Mouse (Mus musculus) G1E (cell line): ENCODE results near the gene Abl1. TPM values are rescaled to one million over a fixed set of nuclear protein-coding genes. Genes with fewer than 3 reads are reported as not detected.
A peak's percentile ranks its signal among the peaks of the same experiment; 100 is the strongest.

ENCODE experiments used
- ATAC-seq: 2 replicates; pipeline ENCODE4 v1.8.0; 2016; ENCODE audit warnings: mild to moderate bottlenecking; ENCODE audit not compliant: insufficient number of reproducible peaks, poor library complexity, low FRiP score, severe bottlenecking; ENCODE audit errors: extremely low read depth
- DNase-seq: peaks from one replicate; pipeline ENCODE4 v3.0.0; 2012; ENCODE audit warnings: low spot score
- H3K27me3 ChIP-seq: 2 replicates; pipeline ENCODE4 v1.6.1; 2012; ENCODE audit warnings: mild to moderate bottlenecking, low read length, inconsistent platforms; ENCODE audit not compliant: insufficient read depth
- H3K36me3 ChIP-seq: replicated peaks from 2 replicates; pipeline ENCODE3; 2012; ENCODE audit warnings: mild to moderate bottlenecking, inconsistent platforms
- H3K4me1 ChIP-seq: 2 replicates; pipeline ENCODE4 v1.6.1; 2012; ENCODE audit warnings: low read depth, low read length, inconsistent platforms, mixed read lengths; ENCODE audit not compliant: insufficient read depth
- H3K4me3 ChIP-seq: 2 replicates; pipeline ENCODE4 v1.5.1; 2012; ENCODE audit warnings: low read depth, mild to moderate bottlenecking, inconsistent platforms, low read length, moderate library complexity, mixed read lengths
- H3K9me3 ChIP-seq: replicated peaks from 2 replicates; pipeline ENCODE4 v1.6.1; 2012; ENCODE audit warnings: inconsistent platforms
- CTCF ChIP-seq: IDR thresholded peaks from 2 replicates; pipeline ENCODE4 v1.5.1; 2012; ENCODE audit warnings: low read depth, low read length, inconsistent platforms, mixed read lengths
- GATA1 ChIP-seq: IDR thresholded peaks from 2 replicates; pipeline ENCODE4 v1.6.1; 2012; ENCODE audit warnings: borderline replicate concordance, low read length, inconsistent platforms, mixed read lengths
- GATA2 ChIP-seq: IDR thresholded peaks from 2 replicates; pipeline ENCODE4 v1.6.1; 2012; ENCODE audit warnings: low read depth, low read length, inconsistent platforms, borderline replicate concordance
- POLR2AphosphoS5 ChIP-seq: IDR thresholded peaks from 2 replicates; pipeline ENCODE4 v1.6.1; 2012; ENCODE audit warnings: low read depth, low read length, inconsistent platforms; ENCODE audit not compliant: insufficient replicate concordance
- TAL1 ChIP-seq: conservative IDR thresholded peaks from 2 replicates; pipeline ENCODE4 v1.6.1; 2012; ENCODE audit warnings: low read depth, low read length, inconsistent platforms, mixed read lengths
- polyA plus RNA-seq: library from polyadenylated mRNA; stranded (reverse); fragments of >175 nt; gene quantifications from 2 replicates; pipeline ENCODE4 v1.2.3, GENCODE M21; 2012
- total RNA-seq, 2 experiments: library from RNA; stranded (forward) in 1 of 2; stranded (reverse) in 1 of 2; fragments of 200-1000 nt in 1 of 2; fragments of >200 nt in 1 of 2; fragmentation: Nextera tagmentation in 1 of 2; gene quantifications; 2 replicates each; pipeline ENCODE4 v1.2.3; 2014 to 2017

The Abl1 gene
- total and polyA plus RNA-seq, 3 experiments, result 22.3 to 66.4 (median 58.4) TPM

GRCm38 (mm10) chr2:31750133-31750532 is 62.0 kb downstream of the Abl1 start:
- TF ChIP-seq GATA1, result no peak
- TF ChIP-seq TAL1, result no peak
- no peak for TF ChIP-seq GATA2
- TF ChIP-seq POLR2AphosphoS5, result no peak
- no peak for TF ChIP-seq CTCF
- H3K36me3 ChIP-seq, result peaks cover 19% of the 10 kb centered on the region
- DNase-seq (no peak), ATAC-seq (no peak)
- H3K9me3 ChIP-seq, result no peaks in the 10 kb centered on the region
- no peaks in the 10 kb centered on the region for H3K27me3 ChIP-seq
- peaks cover 18% of the 10 kb centered on the region for H3K4me1 ChIP-seq
- H3K4me3 ChIP-seq, result no peak overlapping the region

GRCm38 (mm10) chr2:31757472-31757871 is 69.3 kb downstream of the Abl1 start:
- Histone ChIP-seq H3K9me3 (no peaks in the 10 kb centered on the region), H3K27me3 (no peaks in the 10 kb centered on the region), H3K4me3 (no peak overlapping the region), H3K36me3 (peaks cover 15% of the 10 kb centered on the region), H3K4me1 (peaks cover 37% of the 10 kb centered on the region)
- TF ChIP-seq GATA2, result no peak
- DNase-seq (no peak), ATAC-seq (no peak)

GRCm38 (mm10) chr2:31758966-31759365 is 70.8 kb downstream of the Abl1 start:
- Histone ChIP-seq H3K9me3 (no peaks in the 10 kb centered on the region), H3K36me3 (peaks cover 15% of the 10 kb centered on the region), H3K4me3 (no peak overlapping the region; the same call in 1 of the 2 replicates), H3K4me1 (peaks cover 47% of the 10 kb centered on the region), H3K27me3 (no peaks in the 10 kb centered on the region)
- TF ChIP-seq GATA1 (no peak), POLR2AphosphoS5 (no peak), TAL1 (no peak), CTCF (no peak), GATA2 (no peak)
- DNase-seq (no peak), ATAC-seq (no peak)

- no peaks in the 10 kb centered on the region for H3K27me3 ChIP-seq
Measured at GRCm38 (mm10) chr2:31759751-31760460, 71.7 kb downstream of the Abl1 start.

GRCm38 (mm10) chr2:31760486-31760885 is 72.3 kb downstream of the Abl1 start:
- ATAC-seq (no peak), DNase-seq (no peak)
- Histone ChIP-seq H3K36me3 (peaks cover 15% of the 10 kb centered on the region), H3K27me3 (no peaks in the 10 kb centered on the region), H3K9me3 (no peaks in the 10 kb centered on the region), H3K4me1 (peaks cover 48% of the 10 kb centered on the region), H3K4me3 (peak overlapping the region; percentile 80)
- TF ChIP-seq GATA1 (no peak), POLR2AphosphoS5 (no peak), CTCF (no peak), TAL1 (no peak), GATA2 (no peak)

More at GRCm38 (mm10) chr2:31759751-31760460, 71.7 kb downstream of the Abl1 start:
- ATAC-seq (peak; percentile 66), DNase-seq (peak; percentile 85)
- Histone ChIP-seq H3K36me3 (peaks cover 16% of the 10 kb centered on the region), H3K4me3 (peak overlapping the region; percentile 80), H3K4me1 (peaks cover 47% of the 10 kb centered on the region), H3K9me3 (no peaks in the 10 kb centered on the region)
- TF ChIP-seq POLR2AphosphoS5 (no peak), CTCF (no peak), GATA2 (no peak), GATA1 (no peak), TAL1 (no peak)

- no peak for DNase-seq
- peaks cover 52% of the 10 kb centered on the region for H3K4me1 ChIP-seq
- no peak for TF ChIP-seq POLR2AphosphoS5
- no peak for TF ChIP-seq GATA2
- TF ChIP-seq TAL1, result no peak
- no peak for TF ChIP-seq GATA1
- TF ChIP-seq CTCF, result no peak
- no peaks in the 10 kb centered on the region for H3K9me3 ChIP-seq
- peak overlapping the region; percentile 15; the same call in 1 of the 2 replicates for H3K4me3 ChIP-seq
- H3K27me3 ChIP-seq, result no peaks in the 10 kb centered on the region
- H3K36me3 ChIP-seq, result peaks cover 15% of the 10 kb centered on the region
- no peak for ATAC-seq
Measured at GRCm38 (mm10) chr2:31761115-31761531, 72.9 kb downstream of the Abl1 start.

- no peaks in the 10 kb centered on the region for H3K27me3 ChIP-seq
- H3K9me3 ChIP-seq, result no peaks in the 10 kb centered on the region
- DNase-seq, result no peak
- no peak for ATAC-seq
- TF ChIP-seq POLR2AphosphoS5 (no peak), GATA2 (no peak), CTCF (no peak), TAL1 (no peak), GATA1 (no peak)
- H3K4me3 ChIP-seq, result no peak overlapping the region
- H3K36me3 ChIP-seq, result peaks cover 13% of the 10 kb centered on the region
- peaks cover 52% of the 10 kb centered on the region for H3K4me1 ChIP-seq
Measured at GRCm38 (mm10) chr2:31761585-31761984, 73.4 kb downstream of the Abl1 start.
